Mouse (Mus musculus): ENCODE measurements around the gene Napsa.
A peak's percentile ranks its signal among the peaks of the same experiment; 100 is the strongest.

Gene Napsa

DNA sequence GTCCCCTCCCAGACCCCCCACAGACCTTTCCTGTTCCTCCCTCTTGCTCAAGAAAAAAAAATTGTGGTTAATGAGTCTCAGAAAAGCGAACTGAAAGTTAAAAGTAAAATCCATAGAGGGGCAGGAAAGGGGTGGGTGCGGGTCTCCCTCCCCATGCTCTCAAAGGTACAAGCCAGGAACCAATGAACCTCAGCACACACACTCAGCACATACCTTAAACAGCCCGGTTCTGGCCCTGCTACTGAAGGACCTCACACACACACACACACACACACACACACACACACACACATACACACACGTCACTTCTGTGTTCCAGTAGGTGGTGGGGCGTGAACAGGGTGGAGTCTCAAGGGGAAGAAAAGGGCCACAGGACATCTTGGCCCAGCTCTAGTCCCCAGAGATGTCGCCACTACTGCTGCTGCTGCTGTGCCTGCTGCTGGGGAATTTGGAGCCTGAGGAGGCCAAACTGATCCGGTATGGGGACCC lies at the start of gene Napsa:
TSS of gene Napsa (plus strand) at position 168 of the 489 bp plus-strand sequence.
- no peak for DNase-seq

DNA sequence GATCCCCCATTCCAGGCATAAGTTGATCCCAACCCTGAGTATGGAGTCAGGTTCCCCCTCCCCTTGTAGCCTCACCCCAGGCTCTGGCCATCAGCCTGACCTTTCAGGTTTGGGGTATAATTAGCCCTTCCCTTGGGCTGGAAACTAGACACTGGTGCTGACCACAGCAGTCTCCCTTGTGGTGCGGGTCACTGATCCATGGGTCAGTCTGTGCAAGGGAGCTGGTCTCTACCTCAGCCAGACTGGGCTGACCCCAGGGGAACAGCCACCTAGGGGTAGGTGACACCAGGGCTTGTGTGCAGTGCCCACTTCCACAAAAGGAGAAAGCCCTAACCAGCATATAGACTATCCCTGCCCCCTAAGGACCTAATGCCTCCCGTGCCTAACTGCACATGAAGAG lies 49.1 kb upstream of the Napsa start:
- no peak for DNase-seq

DNA sequence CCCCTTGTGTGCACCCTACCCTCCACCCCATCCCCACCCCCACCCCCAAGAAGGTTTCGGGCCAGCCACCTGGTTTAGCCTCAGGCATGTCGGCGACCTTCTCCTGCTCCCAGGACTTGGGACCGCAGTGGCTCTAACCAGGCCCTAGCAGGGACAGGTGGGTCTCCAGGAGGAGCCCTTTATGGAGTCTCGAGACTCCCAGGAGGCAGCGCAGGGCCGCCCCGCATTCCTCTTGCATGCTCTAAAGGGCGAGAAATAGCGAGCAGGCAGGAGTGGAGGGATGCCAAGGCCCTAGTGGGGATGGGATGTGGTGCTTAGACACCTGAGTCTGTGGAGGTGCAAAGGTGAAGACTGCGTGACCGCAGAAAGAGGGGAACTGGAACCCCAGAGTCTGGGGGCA lies 47.7 kb upstream of the Napsa start, which contains the start of gene Mybpc2:
TSS of gene Mybpc2 (minus strand) at position 155 of the 400 bp plus-strand sequence.
- DNase-seq: no peak

DNA sequence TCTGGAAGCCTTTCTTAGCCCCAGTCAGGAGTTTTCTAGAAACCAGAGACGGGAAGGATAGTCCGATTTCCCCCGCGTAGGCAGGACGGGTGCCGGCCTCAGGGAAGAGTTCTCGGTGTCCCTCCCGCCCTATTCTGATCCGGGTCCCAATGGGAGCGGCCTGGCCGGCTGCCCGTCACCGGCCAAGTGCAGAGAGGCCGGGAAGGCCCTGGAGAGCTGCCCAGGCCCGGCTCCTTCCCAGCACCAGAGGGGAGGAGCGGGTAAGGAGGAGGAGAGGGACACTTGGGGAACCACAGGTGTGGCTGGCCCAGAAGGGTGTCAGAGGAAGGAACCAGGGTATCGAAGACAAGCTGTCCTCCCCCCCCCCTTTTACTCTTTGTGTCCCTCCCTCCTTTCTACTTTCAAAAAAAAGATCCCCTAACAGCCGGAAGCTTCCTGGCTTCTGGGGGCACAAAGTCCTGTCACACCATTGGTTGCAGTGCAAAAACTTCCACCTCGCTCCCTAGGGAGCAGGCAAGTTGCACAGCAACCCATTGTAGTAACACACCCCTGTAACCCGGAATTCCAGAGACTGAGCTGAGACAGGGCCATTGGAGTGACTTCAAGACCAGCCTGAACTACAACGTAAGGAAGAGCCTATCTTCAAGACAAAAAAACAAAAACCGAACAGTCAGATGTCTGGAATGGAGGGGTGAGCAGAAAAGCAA lies 46.9 kb upstream of the Napsa start:
- DNase-seq: no peak

DNA sequence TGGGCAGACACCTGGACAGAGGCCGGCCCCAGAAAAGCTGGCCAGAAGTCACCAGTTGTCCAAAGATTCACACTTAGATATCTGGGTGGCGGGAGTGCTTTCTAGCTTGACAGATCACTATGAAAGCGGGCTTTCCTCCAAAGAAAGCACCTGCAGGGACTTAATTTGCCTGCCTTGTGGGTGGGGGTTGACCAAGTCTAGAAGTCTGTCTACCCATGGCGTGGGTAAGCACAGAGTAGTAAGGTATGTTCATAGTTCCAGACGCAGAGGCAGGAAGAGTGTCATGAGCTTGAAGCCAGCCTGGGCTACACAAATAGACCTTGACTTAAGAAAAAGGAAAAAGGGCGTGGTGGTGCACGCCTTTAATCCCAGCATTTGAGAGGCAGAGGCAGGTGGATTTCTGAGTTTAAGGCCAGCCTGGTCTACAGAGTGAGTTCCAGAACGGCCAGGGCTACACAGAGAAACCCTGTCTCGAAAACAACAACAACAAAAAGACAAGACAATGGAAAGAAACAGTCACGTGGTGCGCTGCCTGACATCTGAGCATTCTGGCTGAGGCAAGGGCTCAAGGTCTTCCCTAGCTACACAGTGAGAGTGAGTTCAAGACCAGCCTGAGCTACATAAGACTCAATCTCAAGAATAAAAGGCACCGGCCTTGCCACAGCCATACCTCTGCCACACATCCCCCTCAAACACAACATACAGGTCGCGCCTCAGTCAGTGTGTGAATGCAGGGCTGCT lies 45.6 kb upstream of the Napsa start:
- no peak for DNase-seq

DNA sequence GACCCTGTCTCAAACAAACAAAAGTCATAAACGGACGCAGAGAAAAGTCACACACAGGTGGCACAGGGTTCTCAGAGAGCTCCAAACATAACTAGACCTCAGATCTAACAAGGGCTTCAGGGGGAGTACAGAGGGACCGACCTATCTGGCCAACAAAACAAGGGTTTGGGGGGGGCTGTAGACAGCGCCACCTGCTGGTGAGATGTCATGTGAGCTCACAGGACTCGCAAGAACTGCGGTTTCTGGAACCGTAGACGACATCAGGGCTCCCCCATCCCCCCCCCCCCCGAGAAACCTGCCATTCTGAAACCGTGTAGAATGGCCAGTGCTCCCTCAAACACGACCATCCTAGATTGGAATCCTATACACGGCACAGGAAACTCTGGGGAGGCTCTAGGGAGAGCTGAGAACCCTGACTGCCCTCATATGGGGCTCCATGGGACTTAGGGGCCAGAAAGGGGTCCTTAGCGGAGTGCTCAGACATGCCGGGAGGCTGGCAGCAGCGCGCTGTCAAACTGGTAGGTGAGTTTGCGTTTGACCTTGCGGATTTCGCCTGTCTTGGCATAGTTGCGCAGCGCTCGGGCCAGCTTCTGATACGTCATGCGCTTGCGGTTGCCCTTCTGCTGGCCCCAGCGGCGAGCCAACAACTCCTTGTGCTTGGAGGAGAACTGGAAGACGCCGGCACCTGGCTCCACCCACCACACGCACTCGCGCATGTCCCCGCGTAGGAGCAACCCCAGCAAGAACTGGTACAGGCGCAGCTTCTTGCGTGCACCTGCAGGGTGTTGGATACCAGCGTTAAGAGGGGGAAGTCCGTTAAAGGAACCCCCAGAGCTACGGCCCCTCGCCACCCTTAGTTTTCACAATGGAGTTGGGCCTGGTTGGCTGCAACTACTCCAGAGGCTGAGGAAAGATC lies 44.4 kb upstream of the Napsa start:
- peak; percentile 82 for DNase-seq

DNA sequence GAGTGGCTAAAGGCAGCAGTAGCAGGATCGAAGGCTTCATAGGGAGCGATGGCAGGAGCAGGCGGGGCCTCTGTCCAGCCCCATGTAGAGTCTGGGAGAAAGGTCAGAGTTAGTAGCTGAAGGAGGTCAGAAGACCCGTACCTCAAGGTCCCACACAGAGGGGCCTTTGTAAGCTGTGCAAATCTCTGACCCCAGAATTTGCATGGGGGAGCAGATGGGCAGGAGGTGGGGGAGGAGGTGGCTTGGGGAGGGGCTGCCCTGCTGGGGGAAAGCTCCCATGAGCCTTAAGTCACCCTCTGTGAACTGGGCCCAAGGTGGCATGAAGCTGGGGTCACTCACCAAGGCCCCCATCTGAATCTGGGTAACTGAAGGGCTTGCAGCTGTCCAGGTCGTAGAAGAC lies 42.7 kb upstream of the Napsa start:
- no peak for DNase-seq

DNA sequence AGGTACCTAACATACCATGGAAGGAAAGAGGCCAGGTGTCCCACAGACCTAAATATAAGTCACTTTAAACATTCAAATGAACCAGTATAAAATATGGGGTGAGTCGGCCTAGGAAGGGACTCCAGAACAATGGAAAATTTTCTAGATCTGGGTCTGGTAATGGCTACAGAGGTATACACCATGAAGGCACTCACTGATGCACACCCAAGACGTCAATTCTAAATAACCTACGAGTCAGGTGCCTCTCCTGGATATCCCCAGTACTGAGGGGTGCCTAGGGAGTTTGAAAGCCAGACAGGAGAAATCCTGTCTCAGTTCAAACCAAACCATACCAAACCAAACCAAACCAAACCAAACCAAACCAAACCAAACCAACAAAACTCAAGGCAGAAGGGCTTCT lies 41.7 kb upstream of the Napsa start:
- no peak for DNase-seq

DNA sequence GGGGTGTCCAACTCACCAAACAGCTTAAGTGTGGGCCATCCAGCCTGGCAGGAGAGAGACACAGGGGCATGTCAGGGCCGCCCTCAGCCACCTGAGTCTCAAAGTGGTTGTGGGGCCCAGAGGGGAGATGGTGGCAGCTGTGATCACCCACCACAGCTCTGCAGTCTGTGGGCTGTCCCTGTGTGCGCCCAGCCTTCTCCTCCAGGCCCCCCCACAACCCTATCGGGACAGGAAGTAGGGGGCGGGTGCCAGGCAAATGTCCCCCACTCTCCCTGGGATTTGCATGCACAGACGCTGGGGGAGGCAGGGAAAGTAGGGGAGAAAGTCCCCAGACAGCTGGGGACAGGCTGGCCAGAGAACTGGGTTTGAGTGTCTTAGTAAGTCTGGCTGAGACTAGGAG lies 41.0 kb upstream of the Napsa start:
- no peak for DNase-seq

DNA sequence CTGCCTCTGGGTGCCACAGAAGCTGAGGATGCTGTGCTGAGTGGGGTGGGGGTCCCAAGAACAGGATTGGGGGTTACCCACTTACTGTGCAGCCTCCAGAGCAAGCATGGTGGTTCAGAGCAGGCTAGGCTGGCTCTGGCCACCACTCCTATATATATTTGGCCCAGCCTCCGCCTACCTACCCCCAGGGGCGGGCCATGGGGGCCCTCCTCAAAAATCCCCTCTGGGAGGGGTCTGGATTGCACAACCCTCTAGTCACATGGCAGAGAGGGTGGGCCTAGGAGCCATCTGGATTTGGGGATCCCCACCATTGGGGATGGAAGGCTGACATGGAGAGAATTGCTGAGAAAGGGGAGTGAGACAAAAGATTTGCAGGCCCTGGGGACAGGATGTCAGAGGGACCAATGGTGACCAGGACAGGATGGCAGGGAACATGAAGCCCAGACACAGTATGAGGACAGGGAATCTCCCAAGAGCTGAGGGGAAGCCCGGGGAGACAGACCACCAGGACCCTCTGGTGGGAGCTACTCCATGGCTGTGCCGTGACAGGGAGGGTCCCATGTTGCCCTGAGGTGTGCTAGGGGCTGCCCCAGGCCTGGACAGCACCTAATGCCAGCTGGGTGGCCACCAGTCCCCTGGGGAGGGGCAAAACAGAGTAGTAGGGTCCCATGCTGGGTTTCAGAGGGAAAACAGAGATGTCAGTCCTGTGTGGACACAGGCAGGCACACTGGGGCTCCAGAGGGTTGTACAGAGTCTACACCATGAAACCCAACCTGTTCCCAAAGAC lies 40.0 kb upstream of the Napsa start, which contains the start of gene Spib:
TSS of gene Spib (minus strand) at position 126 of the 787 bp plus-strand sequence.
- DNase-seq: no peak

DNA sequence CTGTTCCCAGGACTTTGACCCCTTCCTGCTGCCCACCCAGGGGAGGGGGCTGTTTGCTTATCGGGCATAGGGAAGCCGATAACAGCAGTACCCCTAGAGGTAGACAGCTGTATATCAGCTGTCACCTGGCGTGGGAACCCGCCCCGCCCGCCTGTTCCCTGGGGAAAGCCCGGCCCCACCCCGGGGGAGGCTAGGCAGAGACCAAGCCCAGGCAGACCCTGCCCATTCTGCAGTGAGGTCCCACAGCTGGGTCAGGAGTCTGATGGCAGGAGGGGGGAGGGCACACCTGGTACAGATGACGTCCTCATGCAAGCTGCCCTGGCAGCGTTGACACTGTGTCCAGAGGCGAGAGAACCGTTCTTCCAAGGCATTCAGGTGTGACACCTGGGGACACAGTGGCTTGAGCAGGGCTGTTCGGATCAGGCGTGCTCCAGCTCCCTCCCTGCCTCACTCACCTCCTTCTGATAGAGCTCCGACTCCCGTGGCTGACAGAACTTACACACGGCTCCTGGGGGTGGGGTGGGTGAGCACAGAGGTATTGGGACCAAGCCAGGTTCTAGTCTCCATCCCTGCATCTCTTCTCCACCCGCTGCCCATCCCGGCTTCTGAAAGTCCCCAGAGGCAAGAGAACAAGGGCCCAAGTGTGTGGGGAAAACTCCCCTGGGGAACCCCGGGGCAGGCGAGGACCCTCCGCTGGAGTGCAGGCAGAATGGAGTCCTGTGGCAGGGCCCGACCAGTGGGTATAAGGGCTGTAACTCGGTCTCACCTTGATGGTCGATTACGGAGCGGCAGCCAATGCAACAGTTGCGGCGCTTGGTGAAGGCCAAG lies 39.0 kb upstream of the Napsa start:
- no peak for DNase-seq

DNA sequence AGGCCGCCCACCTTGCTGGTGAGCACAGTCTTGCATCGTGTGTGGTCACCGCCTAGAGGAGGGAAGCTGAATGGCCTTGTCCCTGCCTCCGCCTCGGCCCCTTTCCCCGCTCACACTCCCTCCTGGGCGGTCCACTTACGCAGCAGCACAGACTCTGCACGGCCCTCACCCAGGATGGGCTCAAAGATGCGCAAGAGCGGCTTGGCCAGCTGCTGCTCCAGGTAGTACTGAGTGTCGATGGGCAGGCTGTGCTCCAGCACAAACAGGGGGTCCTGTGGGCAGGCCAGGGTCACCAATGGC lies 38.5 kb upstream of the Napsa start:
- DNase-seq: no peak

DNA sequence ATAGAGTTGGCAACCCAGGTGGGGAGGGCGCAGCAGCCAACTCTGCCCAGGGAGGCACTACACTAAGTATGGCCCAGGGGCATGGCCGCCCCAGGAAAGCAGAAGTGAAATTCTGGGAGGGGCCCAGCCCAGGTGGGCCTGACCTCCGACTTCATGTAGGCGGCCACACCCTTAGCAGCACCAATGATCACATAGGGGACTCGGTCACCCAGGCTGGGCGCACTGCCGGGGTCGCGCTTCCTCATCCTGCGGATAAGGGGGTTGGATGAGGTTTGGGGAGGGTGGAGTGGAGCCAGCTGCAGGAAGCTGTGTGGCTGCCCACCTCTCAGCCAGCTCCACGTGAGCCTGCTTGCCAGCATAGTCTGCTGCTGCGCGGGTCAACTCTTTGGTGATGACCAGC lies 37.9 kb upstream of the Napsa start:
- DNase-seq: no peak

DNA sequence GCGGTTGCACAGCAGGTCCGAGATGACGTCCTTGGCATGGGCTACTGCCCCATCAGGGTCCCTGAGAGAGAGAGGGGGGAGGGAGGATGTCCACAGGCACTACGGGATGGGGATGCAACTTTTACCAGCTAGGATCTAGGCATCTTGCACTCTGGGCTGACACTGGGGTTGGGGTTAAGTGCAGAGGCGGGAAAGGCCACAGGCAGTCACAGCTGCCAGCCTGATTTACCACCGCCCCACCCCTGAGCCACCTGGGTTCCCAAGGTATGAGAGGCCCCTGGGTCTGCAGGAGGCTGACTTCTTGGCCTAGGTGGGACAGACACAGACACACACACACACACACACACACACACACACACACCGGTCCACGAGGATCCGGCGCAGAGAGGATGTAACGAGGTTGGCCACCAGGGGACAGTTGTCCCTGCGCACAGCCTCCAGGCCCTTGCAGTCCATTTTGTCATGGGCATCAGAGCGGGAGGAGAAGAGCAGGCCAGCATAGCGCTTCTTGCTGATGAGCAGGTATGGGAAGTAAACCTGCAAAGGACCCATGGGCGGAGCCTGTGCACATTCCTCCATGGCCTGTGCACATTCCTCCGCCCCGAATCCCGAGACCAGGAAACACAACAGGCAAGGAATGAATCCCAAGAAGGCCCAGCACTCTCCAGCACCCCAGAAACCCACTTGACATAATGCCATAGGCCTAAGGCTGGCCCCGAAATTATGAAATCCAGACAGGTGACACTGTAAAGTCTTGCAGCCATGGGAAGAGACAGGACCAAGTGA lies 37.3 kb upstream of the Napsa start:
- no peak for DNase-seq

DNA sequence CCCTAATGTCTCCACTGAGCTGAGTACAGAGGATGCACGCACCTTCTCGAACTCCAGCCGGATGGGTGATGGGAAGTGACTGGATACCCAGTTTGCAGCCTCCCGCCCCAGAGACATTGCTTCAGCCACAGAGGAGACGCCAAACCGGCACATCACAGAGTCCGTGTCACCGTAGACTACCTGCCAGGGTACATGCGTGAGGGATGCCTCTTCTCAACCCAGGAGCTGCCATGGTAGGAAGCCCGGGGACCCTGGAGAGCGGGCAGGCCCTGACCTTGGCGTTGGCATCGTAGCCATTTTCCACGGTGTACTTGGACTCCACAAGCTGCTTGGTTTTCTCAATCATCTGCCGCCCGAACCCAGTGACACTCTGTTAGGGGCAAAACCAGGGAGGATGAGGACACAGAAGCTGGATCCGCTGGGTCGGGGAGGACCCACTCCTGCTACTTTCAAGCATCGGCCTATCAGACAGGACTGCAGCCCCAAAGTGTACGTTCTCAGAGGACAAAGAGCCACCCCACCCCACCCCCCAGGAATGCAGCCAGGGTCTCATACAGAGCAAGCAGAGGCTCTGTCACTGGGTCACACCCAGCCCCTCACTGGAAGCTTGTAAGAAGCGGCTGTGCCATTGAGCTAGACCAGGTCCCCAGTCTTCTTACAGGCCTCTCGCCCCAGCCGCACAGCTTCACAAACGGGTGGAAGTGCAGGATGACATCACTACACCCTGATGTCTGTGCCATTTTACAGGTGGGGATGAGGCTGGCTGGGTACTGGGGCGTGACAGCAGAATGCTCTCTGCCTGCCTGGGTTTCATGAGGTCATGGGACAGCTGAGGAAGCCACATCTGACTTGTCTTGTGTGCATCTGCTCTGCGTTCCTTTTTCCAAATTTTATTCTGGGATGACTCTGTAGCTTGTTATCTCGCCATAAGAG lies 36.3 kb upstream of the Napsa start:
- no peak for DNase-seq

DNA sequence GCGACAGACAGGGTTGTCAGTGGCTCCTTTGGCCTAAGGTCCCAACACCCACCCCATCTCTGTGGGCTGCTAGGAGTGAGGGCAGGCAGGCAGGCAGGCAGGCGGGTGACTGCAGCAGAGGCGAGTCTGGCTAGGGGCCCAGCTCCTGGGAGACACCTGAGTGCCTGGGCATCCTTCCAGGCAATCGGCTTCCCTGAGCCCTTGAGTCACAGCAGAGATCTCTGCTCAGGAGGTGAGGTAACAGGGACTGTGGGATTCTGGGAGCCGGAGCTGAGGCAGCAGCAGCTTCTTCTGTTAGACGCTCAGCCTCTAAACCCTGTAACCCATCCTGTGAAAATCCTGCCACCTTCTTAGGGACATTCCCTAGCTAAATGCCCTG lies 35.6 kb upstream of the Napsa start:
- peak; percentile 79 for DNase-seq

DNA sequence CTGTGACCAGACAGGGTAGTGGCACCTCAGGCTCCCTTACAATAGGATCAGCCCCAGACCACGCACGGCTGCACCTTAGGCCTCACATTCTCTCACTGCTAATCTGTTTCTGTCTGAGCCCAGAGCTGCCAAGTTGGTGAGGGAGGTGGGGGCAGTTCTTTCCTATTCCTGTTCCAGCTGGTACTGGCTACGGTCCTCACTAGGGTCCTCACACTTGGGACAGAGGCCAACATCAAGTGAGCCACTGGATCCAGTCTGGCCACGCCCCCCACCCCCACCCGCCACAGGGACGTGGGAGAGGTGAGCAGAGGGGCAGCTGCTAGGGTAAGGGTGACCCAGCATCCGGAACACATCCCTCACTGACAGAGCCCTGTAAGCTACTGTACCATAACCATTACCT lies 35.2 kb upstream of the Napsa start:
- no peak for DNase-seq

DNA sequence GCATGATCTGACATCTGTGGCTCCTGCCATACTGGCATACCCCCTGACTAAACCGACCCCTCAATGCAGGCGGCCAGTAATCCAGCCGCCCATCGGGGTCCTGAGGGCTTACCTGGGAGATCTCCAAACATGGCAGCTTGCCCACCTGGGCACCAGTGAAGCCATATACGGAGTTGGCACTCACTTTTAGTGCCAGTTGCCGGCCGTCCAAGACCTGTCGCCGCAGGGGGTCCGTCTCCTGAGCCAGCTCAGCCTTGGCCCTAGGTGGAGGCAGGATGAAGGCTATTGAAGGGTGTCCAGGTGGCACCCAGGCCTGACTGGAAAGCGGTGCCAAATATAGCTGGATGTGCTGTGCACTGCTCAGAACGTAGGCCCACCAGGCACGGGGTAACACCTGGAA lies 34.7 kb upstream of the Napsa start:
- peak; percentile 69 for DNase-seq

DNA sequence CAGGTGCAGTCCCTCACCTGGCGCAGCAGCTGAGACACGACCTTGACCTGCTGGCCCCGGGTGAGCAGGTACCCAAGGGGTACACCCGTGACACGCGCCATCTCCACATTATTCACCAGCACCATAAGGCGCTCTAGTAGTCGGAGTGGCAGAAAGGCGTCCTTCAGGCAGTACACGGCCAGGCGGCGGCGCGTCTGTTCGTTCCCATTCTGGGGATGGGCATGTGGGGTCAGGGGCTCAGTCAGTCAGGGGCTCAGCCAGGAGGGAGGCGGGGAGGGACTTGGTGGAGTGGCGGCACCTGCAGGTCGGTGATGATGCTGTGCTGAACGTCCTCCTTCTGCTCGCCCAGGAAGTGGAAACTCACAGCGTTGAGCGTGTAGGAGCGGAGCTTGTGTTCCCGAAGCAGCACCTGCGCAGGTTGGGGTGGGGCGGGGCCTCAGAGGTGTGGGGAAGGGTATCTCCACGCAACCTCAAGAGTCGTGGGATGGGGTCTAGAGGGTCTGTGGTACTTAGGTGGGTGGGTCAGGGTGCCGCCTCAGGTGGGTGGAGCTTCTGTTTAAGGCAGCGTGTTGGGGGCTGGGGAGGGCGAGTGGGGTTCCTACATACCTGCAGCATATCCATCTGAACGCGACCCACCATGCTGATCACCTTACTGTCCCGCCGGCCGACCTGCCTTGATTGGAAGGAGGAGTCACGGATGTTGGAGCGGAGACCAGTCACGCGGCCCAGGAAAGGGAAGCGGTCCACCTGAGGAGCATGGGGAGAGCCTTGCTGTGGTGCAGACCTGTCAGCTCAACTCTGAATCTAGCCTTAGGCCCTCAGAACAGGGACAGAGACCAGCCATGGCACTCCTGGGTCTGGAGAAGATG lies 33.2 kb upstream of the Napsa start:
- DNase-seq: no peak
